Mouse (Mus musculus) embryonic facial prominence, embryonic 10.5 days (tissue): ENCODE measurements around the gene Myzap. TPM values are rescaled to one million over a fixed set of nuclear protein-coding genes. Genes with fewer than 3 reads are reported as not detected.

ENCODE experiments used
- DNase-seq: peaks from one replicate; pipeline ENCODE4 v3.0.0-alpha.2; 2017; ENCODE audit warnings: low spot score
- H3K27ac ChIP-seq: fragments of 300-500 bp; sonication (generic); replicated peaks from 2 replicates; pipeline ENCODE4 v1.5.1; 2016; ENCODE audit warnings: mild to moderate bottlenecking
- H3K27me3 ChIP-seq: fragments of 300-500 bp; sonication (generic); replicated peaks from 2 replicates; pipeline ENCODE4 v1.6.1; 2016; ENCODE audit warnings: low read depth, mild to moderate bottlenecking; ENCODE audit not compliant: poor library complexity, severe bottlenecking
- H3K36me3 ChIP-seq: fragments of 300-500 bp; sonication (generic); replicated peaks from 2 replicates; pipeline ENCODE4 v1.6.1; 2016; ENCODE audit warnings: mild to moderate bottlenecking, moderate library complexity
- H3K4me1 ChIP-seq: fragments of 300-500 bp; sonication (generic); 2 replicates; pipeline ENCODE4 v1.6.1; 2016
- H3K4me3 ChIP-seq: fragments of 300-500 bp; sonication (generic); 2 replicates; pipeline ENCODE4 v1.5.1; 2016; ENCODE audit warnings: mild to moderate bottlenecking, moderate library complexity
- H3K9me3 ChIP-seq: fragments of 300-500 bp; sonication (generic); 2 replicates; pipeline ENCODE4 v1.6.1; 2016; ENCODE audit warnings: mild to moderate bottlenecking
- WGBS: fragments of 180-500 bp; shearing (Covaris S2); methylation state at CpG from one replicate; pipeline ENCODE4 v1.1.7; 2016; 5-methylcytosine and 5-hydroxymethylcytosine counted together
- polyA plus RNA-seq: library from polyadenylated mRNA; unstranded; fragments of >200 nt; fragmentation: Nextera tagmentation; extraction: Ambion mirVana; gene quantifications from 2 replicates; pipeline ENCODE4 v1.2.1, GENCODE M21; 2016

Myzap gene
- 6.4 and 7.1 TPM in 2 replicates for polyA plus RNA-seq

GRCm38 (mm10) chr9:71591938-71592548 lies at the start of gene Myzap:
Myzap (minus strand) TSS chr9:71592360.
- Histone ChIP-seq H3K9me3 (no peaks in the 10 kb centered on the region), H3K36me3 (no peaks in the 10 kb centered on the region), H3K4me3 (peak within 1 kb of the TSS; percentile 71), H3K4me1 (peaks cover 28% of the 10 kb centered on the region), H3K27me3 (peaks cover 17% of the 10 kb centered on the region), H3K27ac (peak within 1 kb of the TSS; percentile 66)
- peak; percentile 86 for DNase-seq
- 1% methylated on average over 29 of the region's 29 CpGs for whole genome bisulfite sequencing

- Histone ChIP-seq H3K4me1 (peaks cover 7% of the 10 kb centered on the region; the same call in 1 of the 2 replicates), H3K27me3 (no peaks in the 10 kb centered on the region), H3K9me3 (no peaks in the 10 kb centered on the region; the same call in 1 of the 2 replicates), H3K36me3 (peaks cover 17% of the 10 kb centered on the region; the same call in 1 of the 2 replicates), H3K4me3 (no peak overlapping the region), H3K27ac (no peak overlapping the region)
- DNase-seq, result no peak
- WGBS, result 86% methylated on average over 4 of the region's 4 CpGs
Observed at GRCm38 (mm10) chr9:71640361-71640927, 48.3 kb upstream of the Myzap start.

DNA sequence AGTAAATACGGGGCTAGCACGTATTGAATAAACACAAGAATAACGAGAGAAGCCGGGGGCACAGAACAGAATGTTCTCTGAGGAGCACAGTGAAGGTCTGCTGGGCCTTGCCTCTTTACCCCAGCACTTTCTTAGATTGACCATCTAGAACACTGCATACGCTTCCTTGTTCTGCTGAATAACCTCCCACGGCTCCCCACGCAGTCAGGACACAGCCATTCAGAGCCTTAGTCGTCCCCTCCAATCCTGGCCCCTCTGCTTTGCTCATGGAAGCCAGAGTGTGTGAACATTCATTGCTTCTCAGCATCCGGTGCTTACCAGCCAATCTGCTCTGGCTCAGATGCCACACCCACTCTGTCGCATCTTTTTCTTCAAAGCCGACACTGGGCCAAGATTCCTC lies 46.0 kb upstream of the Myzap start:
- peaks cover 5% of the 10 kb centered on the region; the same call in 1 of the 2 replicates for H3K9me3 ChIP-seq
- no peak for DNase-seq
- 75% methylated on average over 11 of the region's 11 CpGs for WGBS
- H3K4me3 ChIP-seq, result no peak overlapping the region
- H3K36me3 ChIP-seq, result peaks cover 15% of the 10 kb centered on the region; the same call in 1 of the 2 replicates
- peaks cover 7% of the 10 kb centered on the region; the same call in 1 of the 2 replicates for H3K4me1 ChIP-seq
- H3K27me3 ChIP-seq, result no peaks in the 10 kb centered on the region
- no peak overlapping the region for H3K27ac ChIP-seq

DNA sequence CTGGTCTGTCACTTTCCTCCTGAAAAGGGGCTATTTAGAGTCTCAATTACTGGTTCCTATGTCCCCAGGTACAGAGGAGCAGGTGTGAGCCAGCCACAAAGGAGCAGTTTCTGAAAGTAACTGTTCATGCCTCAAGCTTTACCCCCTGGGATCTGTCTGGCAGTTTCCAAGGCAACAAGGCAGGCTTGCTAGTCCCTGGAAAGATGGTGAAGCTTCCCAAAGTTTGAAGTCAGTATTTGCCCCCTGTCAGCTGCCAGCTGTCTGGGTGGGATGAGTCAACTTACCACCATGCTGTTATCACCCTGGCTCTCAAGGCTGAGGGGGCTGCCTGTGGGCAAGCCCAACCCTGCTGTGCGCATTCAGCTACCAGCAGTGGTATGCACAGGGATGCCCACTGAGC lies 44.7 kb upstream of the Myzap start:
- WGBS, result 79% methylated on average over 1 of the region's 1 CpGs
- Histone ChIP-seq H3K27me3 (no peaks in the 10 kb centered on the region), H3K36me3 (peaks cover 13% of the 10 kb centered on the region; the same call in 1 of the 2 replicates), H3K27ac (no peak overlapping the region), H3K4me3 (no peak overlapping the region), H3K4me1 (peaks cover 7% of the 10 kb centered on the region; the same call in 1 of the 2 replicates), H3K9me3 (0 out of 2 replicates have a peak, but pooled peaks cover 5% of the 10 kb centered on the region)
- no peak for DNase-seq

GRCm38 (mm10) chr9:71635627-71636026 lies 43.5 kb upstream of the Myzap start:
- peaks cover 19% of the 10 kb centered on the region for H3K36me3 ChIP-seq
- peaks cover 7% of the 10 kb centered on the region; the same call in 1 of the 2 replicates for H3K4me1 ChIP-seq
- H3K27ac ChIP-seq, result no peak overlapping the region
- no peak for DNase-seq
- no peaks in the 10 kb centered on the region for H3K27me3 ChIP-seq
- 0 out of 2 replicates have a peak, but pooled peaks cover 5% of the 10 kb centered on the region for H3K9me3 ChIP-seq
- no peak overlapping the region for H3K4me3 ChIP-seq
- 63% methylated on average over 1 of the region's 1 CpGs for WGBS

- WGBS, result 92% methylated on average over 2 of the region's 2 CpGs
- Histone ChIP-seq H3K4me3 (no peak overlapping the region), H3K27me3 (no peaks in the 10 kb centered on the region), H3K4me1 (peaks cover 7% of the 10 kb centered on the region; the same call in 1 of the 2 replicates), H3K27ac (no peak overlapping the region), H3K36me3 (peaks cover 26% of the 10 kb centered on the region), H3K9me3 (0 out of 2 replicates have a peak, but pooled peaks cover 5% of the 10 kb centered on the region)
- DNase-seq, result no peak
Observed at GRCm38 (mm10) chr9:71634916-71635315, 42.8 kb upstream of the Myzap start.

DNA sequence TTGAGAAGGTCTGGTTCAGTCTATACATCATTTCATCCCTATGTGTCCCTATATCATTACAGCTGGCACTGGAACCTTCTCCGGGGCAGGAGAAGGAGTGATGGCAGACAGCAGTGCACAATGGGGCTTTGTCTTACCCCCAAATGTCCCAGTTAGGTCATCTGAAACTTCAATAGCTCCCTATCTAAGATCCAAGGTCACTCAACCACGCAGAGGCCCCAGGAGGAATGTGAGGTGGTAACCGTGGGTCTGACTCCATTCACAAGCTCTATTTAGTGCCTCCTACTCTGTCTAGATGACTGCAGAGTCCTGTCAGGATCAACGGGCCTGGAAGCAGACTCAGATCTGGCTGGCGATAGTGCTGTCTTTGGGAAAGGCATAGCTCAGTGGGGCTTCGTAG lies 36.8 kb upstream of the Myzap start:
- Histone ChIP-seq H3K9me3 (0 out of 2 replicates have a peak, but pooled peaks cover 2% of the 10 kb centered on the region), H3K4me3 (no peak overlapping the region), H3K4me1 (peaks cover 12% of the 10 kb centered on the region), H3K27me3 (no peaks in the 10 kb centered on the region), H3K27ac (no peak overlapping the region), H3K36me3 (peaks cover 32% of the 10 kb centered on the region)
- whole genome bisulfite sequencing, result 52% methylated on average over 6 of the region's 6 CpGs
- DNase-seq, result no peak

- no peak overlapping the region for H3K4me3 ChIP-seq
- no peaks in the 10 kb centered on the region for H3K27me3 ChIP-seq
- no peak for DNase-seq
- no peak overlapping the region for H3K27ac ChIP-seq
- H3K36me3 ChIP-seq, result peaks cover 32% of the 10 kb centered on the region
- 84% methylated on average over 6 of the region's 6 CpGs for WGBS
- H3K9me3 ChIP-seq, result no peaks in the 10 kb centered on the region
- H3K4me1 ChIP-seq, result peaks cover 17% of the 10 kb centered on the region
Observed at GRCm38 (mm10) chr9:71628286-71628685, 36.1 kb upstream of the Myzap start.

DNA sequence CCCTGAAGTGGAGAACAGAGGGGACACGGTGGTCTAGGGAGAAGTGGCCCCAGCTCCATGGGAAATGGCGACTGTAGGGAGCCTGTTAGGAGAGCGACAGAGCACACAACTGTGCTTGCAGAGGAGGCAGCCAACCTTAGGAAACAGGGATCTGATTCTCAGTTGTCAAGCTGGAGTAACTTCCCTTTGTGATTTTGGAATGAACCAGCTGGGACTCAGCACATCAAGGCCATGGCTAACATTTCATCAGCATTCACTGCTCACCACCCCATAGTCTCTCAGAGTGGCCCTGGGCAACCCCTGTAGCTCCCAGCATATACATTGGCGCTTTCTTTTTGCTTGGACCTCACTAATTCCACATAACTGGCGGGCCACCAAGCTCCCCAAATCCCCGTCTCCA lies 33.8 kb upstream of the Myzap start:
- Histone ChIP-seq H3K9me3 (no peaks in the 10 kb centered on the region), H3K4me1 (peaks cover 19% of the 10 kb centered on the region), H3K36me3 (peaks cover 20% of the 10 kb centered on the region; the same call in 1 of the 2 replicates), H3K27ac (peak overlapping the region; percentile 30; the same call in 1 of the 2 replicates), H3K27me3 (no peaks in the 10 kb centered on the region), H3K4me3 (no peak overlapping the region)
- 83% methylated on average over 6 of the region's 6 CpGs for WGBS
- no peak for DNase-seq

- WGBS, result 46% methylated on average over 10 of the region's 10 CpGs
Observed at GRCm38 (mm10) chr9:71624793-71625495, 32.8 kb upstream of the Myzap start.

DNA sequence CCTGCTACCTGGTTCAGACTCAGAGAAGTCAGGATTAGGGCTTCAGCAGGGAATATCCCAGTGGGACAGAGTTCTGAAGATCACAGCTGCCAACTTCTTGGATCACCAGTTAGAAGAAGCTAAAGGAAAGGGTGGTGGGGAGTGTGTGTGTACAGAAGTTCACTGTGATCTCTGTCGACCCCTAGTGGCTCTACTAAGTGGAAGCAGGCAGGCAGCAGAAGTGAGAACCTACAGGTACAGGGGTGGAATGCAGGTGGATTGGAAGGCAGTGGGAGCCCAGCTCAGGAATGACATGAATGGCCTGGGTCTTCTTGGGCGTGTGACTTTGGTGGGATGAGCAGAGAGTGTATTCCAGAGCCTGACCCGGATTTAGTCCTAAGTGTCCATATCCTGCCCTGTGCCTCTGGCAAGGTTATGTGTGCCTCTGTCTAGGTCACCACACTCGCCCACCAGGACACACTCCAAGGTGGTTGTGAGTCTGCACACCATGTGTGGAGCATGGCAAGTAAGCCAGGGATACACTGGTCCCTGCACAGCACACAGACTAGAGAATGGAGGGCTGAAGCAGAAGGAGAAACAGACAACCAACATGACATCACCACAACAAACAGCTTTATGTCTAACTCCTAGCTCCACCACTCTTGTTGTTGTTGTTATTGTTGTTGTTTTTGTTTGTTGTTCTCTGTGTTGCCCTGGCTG lies 31.9 kb upstream of the Myzap start:
- peak; percentile 56 for DNase-seq
- WGBS, result 35% methylated on average over 4 of the region's 4 CpGs
- no peaks in the 10 kb centered on the region for H3K27me3 ChIP-seq
- H3K36me3 ChIP-seq, result peaks cover 3% of the 10 kb centered on the region; the same call in 1 of the 2 replicates
- peaks cover 19% of the 10 kb centered on the region for H3K4me1 ChIP-seq
- no peak overlapping the region for H3K27ac ChIP-seq
- H3K9me3 ChIP-seq, result no peaks in the 10 kb centered on the region
- no peak overlapping the region for H3K4me3 ChIP-seq

More at GRCm38 (mm10) chr9:71624793-71625495, 32.8 kb upstream of the Myzap start:
- Histone ChIP-seq H3K27ac (no peak overlapping the region), H3K36me3 (peaks cover 10% of the 10 kb centered on the region; the same call in 1 of the 2 replicates), H3K9me3 (no peaks in the 10 kb centered on the region), H3K27me3 (no peaks in the 10 kb centered on the region), H3K4me1 (peaks cover 19% of the 10 kb centered on the region), H3K4me3 (no peak overlapping the region)
- DNase-seq, result peak; percentile 73

GRCm38 (mm10) chr9:71622593-71622992 lies 30.4 kb upstream of the Myzap start:
- Histone ChIP-seq H3K4me1 (peaks cover 19% of the 10 kb centered on the region), H3K9me3 (no peaks in the 10 kb centered on the region), H3K4me3 (no peak overlapping the region), H3K36me3 (no peaks in the 10 kb centered on the region), H3K27me3 (no peaks in the 10 kb centered on the region), H3K27ac (no peak overlapping the region)
- 78% methylated on average over 3 of the region's 3 CpGs for WGBS
- DNase-seq, result no peak
